Mouse (Mus musculus): ENCODE measurements around the gene Il17d. TPM values are rescaled to one million over a fixed set of nuclear protein-coding genes. Genes with fewer than 3 reads are reported as not detected.

Il17d gene
- total and polyA plus RNA-seq, 3 experiments: 0.08 TPM; not detected in 2

DNA sequence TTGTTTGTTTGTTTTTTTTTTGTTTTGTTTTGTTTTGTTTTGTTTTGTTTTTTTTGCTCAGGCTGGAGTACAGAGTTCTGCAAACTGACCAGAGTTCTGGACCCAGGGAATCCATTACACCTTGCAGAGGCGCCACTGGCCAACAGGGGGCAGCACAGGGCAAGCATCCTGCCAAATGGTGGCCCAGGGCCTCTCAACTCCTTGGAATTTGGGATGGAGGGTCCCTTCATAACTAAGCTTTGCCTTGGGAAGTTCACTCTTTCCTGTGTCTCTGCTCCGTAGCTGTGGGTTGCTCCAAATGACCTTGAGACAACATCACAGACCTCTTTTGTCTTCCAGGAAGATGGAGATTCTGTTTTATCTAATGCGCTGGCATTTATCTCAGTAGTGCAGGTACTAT, 8.6 kb downstream of the Il17d start:
- dilution Hi-C loops (cut with MboI; ENCODE audit: extremely low pct_ligation_motif_present, extremely low pct_unique_long_range_greater_than_20kb, low sequenced_read_pairs): no loop called here
- Histone ChIP-seq H3K36me3 (replicated peaks in 1 of 2; ENCODE audit: control insufficient read depth in 1 of 2, insufficient read depth in 1 of 2, low read length in 1 of 2) (no peaks in the 10 kb centered on the region), H3K9me3 (replicated peaks; ENCODE audit: low read length) (no peaks in the 10 kb centered on the region), H3K4me2 (ENCODE audit: insufficient read depth, low read depth, poor library complexity, severe bottlenecking) (no peak overlapping the region), H3K27ac (ENCODE audit: insufficient read depth, low read depth) (no peak overlapping the region), H3K4me1 (ENCODE audit: control insufficient read depth in 1 of 2, insufficient read depth in 2 of 2) (peaks cover 0 to 9% of the 10 kb centered on the region in 2 experiments; a peak in 2 of 4 replicates), H3K4me3 (replicated peaks in 1 of 3; ENCODE audit: low read depth in 2 of 3, low read length in 2 of 3, poor library complexity in 1 of 3) (no peak overlapping the region), H3K9ac (ENCODE audit: insufficient read depth, low read depth) (no peak overlapping the region), H3K27me3 (replicated peaks) (peaks cover 4% of the 10 kb centered on the region), H3K79me2 (replicated peaks; ENCODE audit: control insufficient read depth, extremely low read depth, insufficient read depth, poor library complexity, severe bottlenecking) (no peaks in the 10 kb centered on the region)
- in situ Hi-C loops (cut with MboI; ENCODE audit: low pct_ligation_motif_present, low pct_unique_long_range_greater_than_20kb, low sequenced_read_pairs): no loop called here
- TF ChIP-seq POLR2AphosphoS2 (IDR thresholded peaks at IDR 0.05; ENCODE audit: low read depth, low read length) (no peak), BHLHE40 (IDR thresholded peaks at IDR 0.05; ENCODE audit: low read depth, low read length) (no peak), RAD21 (IDR thresholded peaks at IDR 0.05; ENCODE audit: low read depth, low read length) (peak; percentile 66), MEF2A (IDR thresholded peaks at IDR 0.05; ENCODE audit: borderline replicate concordance, low read depth, low read length) (no peak), ZMIZ1 (IDR thresholded peaks at IDR 0.05; ENCODE audit: low read depth, low read length) (no peak), ZNF384 (IDR thresholded peaks at IDR 0.05; ENCODE audit: low read depth, low read length) (no peak), HCFC1 (IDR thresholded peaks at IDR 0.05; ENCODE audit: low read depth, low read length) (no peak), PAX5 (IDR thresholded peaks at IDR 0.05; ENCODE audit: low read length) (no peak), ETS1 (conservative IDR thresholded peaks at IDR 0.05; ENCODE audit: low read depth, low read length) (no peak), JUND (conservative IDR thresholded peaks at IDR 0.05; ENCODE audit: low read depth, low read length) (no peak), USF2 (conservative IDR thresholded peaks at IDR 0.05; ENCODE audit: low read depth, low read length) (no peak), MYC (IDR thresholded peaks at IDR 0.05; ENCODE audit: low read depth, low read length) (no peak), MAX (IDR thresholded peaks at IDR 0.05; ENCODE audit: low read length) (no peak), IRF4 (IDR thresholded peaks at IDR 0.05; ENCODE audit: low read depth, low read length) (no peak), SMC3 (IDR thresholded peaks at IDR 0.05; ENCODE audit: low read depth, low read length) (peak; percentile 58), CHD1 (IDR thresholded peaks at IDR 0.05; ENCODE audit: low read depth, low read length) (no peak), TBP (conservative IDR thresholded peaks at IDR 0.05; ENCODE audit: low read depth, low read length) (no peak), EP300 (IDR thresholded peaks at IDR 0.05; ENCODE audit: low read length) (no peak), ZC3H11A (IDR thresholded peaks at IDR 0.05; ENCODE audit: low read depth, low read length) (no peak), NRF1 (IDR thresholded peaks at IDR 0.05; ENCODE audit: low read depth, low read length) (no peak), E2F4 (IDR thresholded peaks at IDR 0.05; ENCODE audit: insufficient replicate concordance, low read depth, low read length) (no peak), MAZ (IDR thresholded peaks at IDR 0.05; ENCODE audit: low read depth, low read length) (no peak), CTCF (conservative IDR thresholded peaks at IDR 0.05 in 1 of 2, IDR thresholded peaks at IDR 0.05 in 1 of 2; ENCODE audit: low read depth in 2 of 2, low read length in 2 of 2) (peak; percentile 69 to 78)
- DNase-seq (ENCODE audit: extremely low read depth): peak; percentile 32

GRCm38 (mm10) chr14:57533841-57534240, 9.3 kb downstream of the Il17d start:
- Histone ChIP-seq H3K4me2 (ENCODE audit: insufficient read depth, low read depth, poor library complexity, severe bottlenecking) (no peak overlapping the region), H3K4me3 (replicated peaks in 1 of 3; ENCODE audit: low read depth in 2 of 3, low read length in 2 of 3, poor library complexity in 1 of 3) (no peak overlapping the region), H3K9me3 (replicated peaks; ENCODE audit: low read length) (no peaks in the 10 kb centered on the region), H3K79me2 (replicated peaks; ENCODE audit: control insufficient read depth, extremely low read depth, insufficient read depth, poor library complexity, severe bottlenecking) (no peaks in the 10 kb centered on the region), H3K4me1 (ENCODE audit: control insufficient read depth in 1 of 2, insufficient read depth in 2 of 2) (peaks cover 0 to 9% of the 10 kb centered on the region in 2 experiments; a peak in 2 of 4 replicates), H3K36me3 (replicated peaks in 1 of 2; ENCODE audit: control insufficient read depth in 1 of 2, insufficient read depth in 1 of 2, low read length in 1 of 2) (no peaks in the 10 kb centered on the region), H3K27me3 (replicated peaks) (peaks cover 3% of the 10 kb centered on the region), H3K27ac (ENCODE audit: insufficient read depth, low read depth) (no peak overlapping the region), H3K9ac (ENCODE audit: insufficient read depth, low read depth) (no peak overlapping the region)
- dilution Hi-C loops (cut with MboI; ENCODE audit: extremely low pct_ligation_motif_present, extremely low pct_unique_long_range_greater_than_20kb, low sequenced_read_pairs) (no loop called here), in situ Hi-C loops (cut with MboI; ENCODE audit: low pct_ligation_motif_present, low pct_unique_long_range_greater_than_20kb, low sequenced_read_pairs) (no loop called here)
- no peak for DNase-seq (ENCODE audit: extremely low read depth)
- TF ChIP-seq TCF12 (IDR thresholded peaks at IDR 0.05; ENCODE audit: low read depth, low read length) (no peak), SMC3 (IDR thresholded peaks at IDR 0.05; ENCODE audit: low read depth, low read length) (no peak), SIN3A (IDR thresholded peaks at IDR 0.05; ENCODE audit: low read length) (no peak), ZNF384 (IDR thresholded peaks at IDR 0.05; ENCODE audit: low read depth, low read length) (no peak), MXI1 (IDR thresholded peaks at IDR 0.05; ENCODE audit: low read depth, low read length) (no peak), ELF1 (IDR thresholded peaks at IDR 0.05; ENCODE audit: low read depth, low read length) (no peak)

All from CH12.LX (cell line).